Mouse (Mus musculus) spleen, postnatal 14 days (tissue): ENCODE measurements around the gene Ceacam19.
"Not testable (repeated sequence)": the region's sequence is repeated elsewhere in the genome, so short reads cannot be mapped to it uniquely, and the experiment has no call there.

Experiments
- DNase-seq, 2 experiments: peaks; one replicate each; pipeline ENCODE4 v3.0.0; 2021 to 2022; ENCODE audit warnings: low spot score in 2 of 2

The Ceacam19 gene

GRCm38 (mm10) chr7:19887849-19888248 is at the start of gene Ceacam19:
Gene Ceacam19, minus strand, starts transcription at chr7:19887965.
- no peak for DNase-seq

GRCm38 (mm10) chr7:19937229-19937821 is 49.6 kb upstream of the Ceacam19 start:
- DNase-seq, result no peak

GRCm38 (mm10) chr7:19935961-19936360 is 48.2 kb upstream of the Ceacam19 start:
- no peak for DNase-seq

GRCm38 (mm10) chr7:19935171-19935751 is 47.5 kb upstream of the Ceacam19 start:
- no peak for DNase-seq

GRCm38 (mm10) chr7:19932877-19933809 is 45.4 kb upstream of the Ceacam19 start:
- no peak for DNase-seq

GRCm38 (mm10) chr7:19932133-19932876 is 44.5 kb upstream of the Ceacam19 start:
- no peak for DNase-seq

GRCm38 (mm10) chr7:19930481-19930880 is 42.7 kb upstream of the Ceacam19 start:
- DNase-seq, result not testable (repeated sequence)

GRCm38 (mm10) chr7:19928486-19928885 is 40.7 kb upstream of the Ceacam19 start:
- no peak for DNase-seq

GRCm38 (mm10) chr7:19926849-19927480 is 39.2 kb upstream of the Ceacam19 start:
- no peak for DNase-seq

GRCm38 (mm10) chr7:19925376-19925775 is 37.6 kb upstream of the Ceacam19 start:
- DNase-seq, result no peak

- no peak for DNase-seq
Observed at GRCm38 (mm10) chr7:19923797-19924196, 36.0 kb upstream of the Ceacam19 start.

GRCm38 (mm10) chr7:19923354-19923753 is 35.6 kb upstream of the Ceacam19 start:
- no peak for DNase-seq

- DNase-seq, result peak; percentile 15 to 35
Observed at GRCm38 (mm10) chr7:19920506-19921261, 32.9 kb upstream of the Ceacam19 start, which contains the start of gene Pvr. Gene Pvr, minus strand, starts transcription at chr7:19921160.

- no peak for DNase-seq
Observed at GRCm38 (mm10) chr7:19920166-19920505, 32.4 kb upstream of the Ceacam19 start.

- DNase-seq, result no peak
Observed at GRCm38 (mm10) chr7:19914558-19914957, 26.8 kb upstream of the Ceacam19 start.

GRCm38 (mm10) chr7:19911695-19912524 is 24.1 kb upstream of the Ceacam19 start:
- no peak for DNase-seq

GRCm38 (mm10) chr7:19911292-19911658 is 23.5 kb upstream of the Ceacam19 start:
- no peak for DNase-seq

GRCm38 (mm10) chr7:19910421-19911291 is 22.9 kb upstream of the Ceacam19 start:
- DNase-seq, result peak; percentile 51 to 69

GRCm38 (mm10) chr7:19889881-19890280 is 2.1 kb upstream of the Ceacam19 start:
- DNase-seq, result peak; percentile 43 to 67
